Mouse (Mus musculus): ENCODE measurements around the gene Hmgb2. TPM values are rescaled to one million over a fixed set of nuclear protein-coding genes. Genes with fewer than 3 reads are reported as not detected.

The Hmgb2 gene
- polyA plus RNA-seq, 1 experiment: 2.9 TPM

- no peak for DNase-seq (ENCODE audit: low read depth)
Observed at GRCm38 (mm10) chr8:57552102-57553032, 40.7 kb downstream of the Hmgb2 start.

GRCm38 (mm10) chr8:57560926-57561325 lies 49.2 kb downstream of the Hmgb2 start:
- DNase-seq (ENCODE audit: low read depth): no peak

GRCm38 (mm10) chr8:57562741-57563140 lies 51.0 kb downstream of the Hmgb2 start:
- DNase-seq (ENCODE audit: low read depth): no peak

- no peak for DNase-seq (ENCODE audit: low read depth)
Observed at GRCm38 (mm10) chr8:57563726-57564125, 52.0 kb downstream of the Hmgb2 start.

- no peak for DNase-seq (ENCODE audit: low read depth)
Observed at GRCm38 (mm10) chr8:57565039-57565438, 53.3 kb downstream of the Hmgb2 start.

Other genes starting within 250 kb of the Hmgb2 start
- 0.32 and 0.45 TPM in 2 replicates for gene Hand2, start 190.9 kb upstream of the Hmgb2 start, polyA plus RNA-seq (2012; rRNA removed)
- gene Scrg1, start 56.0 kb upstream of the Hmgb2 start, polyA plus RNA-seq (2012; rRNA removed): not detected in 2 replicates
- gene Sap30, start 24.0 kb upstream of the Hmgb2 start, polyA plus RNA-seq (2012; rRNA removed): 2.2 and 2.9 TPM in 2 replicates
- 4.7 and 5.6 TPM in 2 replicates for gene Galnt7, start 141.1 kb downstream of the Hmgb2 start, polyA plus RNA-seq (2012; rRNA removed)